Mouse (Mus musculus): Measurements from ENCODE around the gene Tph2.
"Not testable (repeated sequence)": the region's sequence is repeated elsewhere in the genome, so short reads cannot be mapped to it uniquely, and the experiment has no call there.

Gene Tph2

DNA sequence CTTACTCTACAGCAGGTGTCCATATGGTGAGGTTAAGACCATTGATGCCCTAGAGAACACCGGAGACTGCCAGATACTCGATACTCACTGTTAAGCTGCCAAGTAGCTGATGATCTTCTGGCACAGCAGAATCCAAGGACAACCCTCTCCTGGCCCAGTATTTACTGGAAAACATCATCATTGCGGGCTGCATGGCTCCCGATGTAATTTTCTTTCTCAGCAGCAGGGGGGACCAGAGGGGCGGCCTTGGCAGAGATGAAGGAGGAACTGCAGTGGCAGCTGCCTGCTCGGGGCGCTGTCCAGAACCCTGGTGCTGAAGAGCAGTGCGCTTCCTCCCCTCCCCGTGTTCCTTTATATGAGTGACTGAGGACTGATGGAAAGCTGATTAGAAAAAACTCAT, at the start of gene Tph2:
Gene Tph2 (minus strand): TSS at position 326 of the 400 bp plus-strand sequence.
- peak; percentile 67 for DNase-seq (ENCODE audit: low spot score)

DNA sequence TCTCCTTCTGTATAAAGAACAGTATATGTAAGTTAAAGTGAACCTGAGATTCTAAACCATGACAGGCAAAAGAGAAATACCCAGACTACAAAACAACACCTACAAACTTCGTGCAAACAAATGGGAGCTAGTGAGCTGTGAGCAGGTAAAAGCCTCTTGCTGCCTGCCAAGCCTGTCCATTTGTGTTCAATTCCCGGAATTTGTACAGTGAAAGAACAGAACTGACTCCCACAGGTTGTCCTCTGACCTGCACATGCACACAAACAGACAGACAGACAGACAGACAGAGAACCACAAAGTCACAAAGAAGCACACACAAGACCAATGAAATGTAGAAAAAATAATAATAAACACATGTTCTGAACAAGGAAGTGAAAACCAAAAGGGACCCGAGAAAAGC, 49.0 kb upstream of the Tph2 start:
- no peak for DNase-seq (ENCODE audit: low spot score)

DNA sequence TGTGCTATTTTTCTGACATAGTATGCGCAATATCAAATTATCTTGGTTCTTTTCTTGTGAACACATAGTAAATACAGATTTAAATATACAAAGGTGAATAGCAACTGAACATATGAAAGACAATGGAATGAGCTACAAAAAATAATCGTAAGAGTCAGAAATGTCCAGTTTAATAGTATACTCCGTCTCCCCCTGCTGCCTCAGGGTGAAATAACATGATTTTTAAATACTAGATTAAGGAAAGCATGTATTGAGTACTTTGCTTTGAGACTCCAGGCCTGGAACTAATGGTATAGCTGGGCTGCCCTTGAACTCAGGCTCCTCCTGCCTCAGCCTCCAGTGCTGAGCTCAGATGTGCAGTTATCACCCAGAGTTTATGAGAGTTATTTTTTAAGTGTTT, 47.7 kb upstream of the Tph2 start:
- DNase-seq (ENCODE audit: low spot score): no peak

DNA sequence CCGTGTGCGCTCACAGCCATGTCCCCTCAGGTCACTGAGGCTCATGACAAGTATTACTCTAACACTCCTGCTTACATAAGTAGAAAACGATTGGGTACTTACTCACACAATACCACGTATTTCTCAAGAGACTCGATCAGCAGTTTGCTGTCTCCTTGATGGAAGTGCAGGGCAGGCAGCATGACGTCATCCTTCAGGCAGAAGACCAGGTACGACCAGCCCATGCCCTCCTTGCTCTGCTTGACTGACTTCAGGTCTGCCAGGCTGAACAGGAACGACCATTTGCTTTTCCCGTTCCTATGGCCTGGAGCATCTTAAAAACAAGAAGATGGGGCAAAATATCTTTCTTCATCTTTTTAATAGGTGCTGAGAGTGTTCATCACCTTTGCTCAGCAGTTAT, 44.2 kb upstream of the Tph2 start:
- DNase-seq (ENCODE audit: low spot score): no peak

DNA sequence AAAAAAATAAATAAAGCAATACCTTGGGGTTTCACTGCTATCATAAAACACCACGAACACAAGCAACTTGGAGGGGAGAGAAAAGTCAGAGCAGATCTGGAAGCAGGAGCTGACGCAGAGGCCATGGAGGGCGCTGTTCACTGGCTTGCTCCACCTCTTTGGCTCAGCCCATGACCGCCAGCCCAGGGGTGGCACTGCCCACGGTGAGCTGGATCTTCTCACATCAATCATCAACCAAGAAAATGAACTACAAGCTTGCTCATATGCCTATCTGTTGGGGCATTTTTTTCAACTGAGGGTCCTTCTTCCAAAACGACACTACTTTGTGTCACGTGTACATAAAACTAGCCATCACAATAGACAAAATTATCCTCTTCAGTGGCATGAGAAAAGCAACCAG, 41.8 kb upstream of the Tph2 start:
- no peak for DNase-seq (ENCODE audit: low spot score)

DNA sequence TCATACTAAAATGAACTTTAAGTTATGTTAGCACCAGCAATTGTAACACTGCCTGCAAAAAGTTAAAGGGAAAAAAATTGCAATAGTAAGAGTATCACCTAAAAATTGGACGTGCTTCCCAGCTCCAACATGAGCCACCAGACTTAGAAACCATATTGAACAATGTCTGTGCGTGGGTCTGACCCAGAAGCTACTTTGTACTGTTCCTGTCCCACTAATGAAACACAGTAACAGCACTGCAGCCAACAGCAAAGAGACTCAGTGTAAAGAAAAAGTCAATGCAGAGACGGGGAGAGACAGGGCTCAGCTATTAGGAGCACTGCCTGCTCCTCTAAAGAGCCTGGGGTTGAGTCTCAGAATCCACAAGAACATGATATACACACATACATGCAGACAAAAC, 39.0 kb upstream of the Tph2 start:
- DNase-seq (ENCODE audit: low spot score): no peak

DNA sequence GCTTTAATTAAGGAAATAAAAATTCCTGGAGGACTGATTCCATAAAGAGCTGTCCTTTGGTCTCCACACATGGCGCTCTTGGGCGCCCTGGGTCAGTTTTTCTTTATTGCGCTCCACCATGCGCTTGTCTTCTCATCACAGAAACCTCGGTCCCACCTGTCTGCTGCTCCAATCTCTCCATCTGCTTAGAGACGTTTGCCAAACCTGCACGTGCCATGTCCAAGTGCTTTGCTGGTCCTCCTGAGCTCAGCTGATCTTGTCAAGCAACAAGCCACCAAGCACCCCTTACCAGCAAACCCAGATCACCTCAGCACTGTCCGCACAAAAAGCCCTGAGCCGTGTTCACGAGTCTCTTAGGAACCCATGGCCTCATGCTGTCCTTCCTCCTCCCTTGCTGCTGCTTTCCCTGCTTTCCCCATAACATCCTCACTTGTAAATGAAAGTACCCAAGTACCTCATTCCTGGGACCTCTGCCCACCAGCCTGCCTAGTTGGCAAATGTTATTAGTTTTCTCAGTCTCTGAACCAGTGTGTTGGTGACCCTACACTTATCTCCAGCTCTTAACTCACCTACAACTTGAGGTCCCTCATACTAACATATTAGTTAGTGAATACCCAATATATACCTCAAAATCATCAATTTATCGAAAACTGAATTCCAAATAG, 28.2 kb upstream of the Tph2 start:
- no peak for DNase-seq (ENCODE audit: low spot score)

DNA sequence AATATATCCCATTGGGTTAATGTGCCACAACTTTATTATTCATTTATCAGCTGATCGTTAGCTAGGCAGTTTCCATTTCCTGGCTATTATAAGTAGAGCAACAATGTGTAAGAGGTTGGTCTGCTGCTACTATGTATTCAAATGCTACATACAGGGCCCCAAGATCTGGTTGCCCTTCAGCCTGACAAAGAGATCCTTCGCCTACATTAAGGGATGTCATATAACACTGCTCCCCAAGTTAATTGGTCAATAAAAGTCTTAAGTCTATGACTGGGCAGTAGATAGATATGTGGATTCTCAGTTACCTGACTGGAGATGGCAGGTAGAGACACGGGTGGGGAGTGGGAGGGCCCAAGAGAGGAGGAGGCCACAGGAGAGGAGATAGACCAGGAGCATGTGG, 21.0 kb upstream of the Tph2 start:
- DNase-seq (ENCODE audit: low spot score): no peak

DNA sequence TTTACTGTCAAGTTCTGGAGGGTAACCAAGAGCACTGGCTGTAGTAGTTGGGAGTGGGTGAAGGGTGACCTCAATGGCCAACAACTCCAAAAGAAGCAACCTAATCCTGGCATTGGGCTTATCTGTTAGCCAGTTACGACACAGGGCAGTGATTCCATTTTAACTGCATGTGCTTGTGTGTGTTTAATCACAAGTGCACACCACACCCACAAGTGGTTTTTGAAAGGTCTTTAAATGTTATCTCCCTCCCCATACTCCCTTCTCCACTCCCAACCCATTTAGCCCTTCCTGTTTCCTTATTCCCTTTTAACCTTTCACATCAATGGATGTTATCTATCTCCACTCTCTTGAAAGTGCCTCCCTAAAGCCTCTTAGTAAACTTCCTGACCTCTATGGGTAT, 20.5 kb upstream of the Tph2 start:
- DNase-seq (ENCODE audit: low spot score): no peak

DNA sequence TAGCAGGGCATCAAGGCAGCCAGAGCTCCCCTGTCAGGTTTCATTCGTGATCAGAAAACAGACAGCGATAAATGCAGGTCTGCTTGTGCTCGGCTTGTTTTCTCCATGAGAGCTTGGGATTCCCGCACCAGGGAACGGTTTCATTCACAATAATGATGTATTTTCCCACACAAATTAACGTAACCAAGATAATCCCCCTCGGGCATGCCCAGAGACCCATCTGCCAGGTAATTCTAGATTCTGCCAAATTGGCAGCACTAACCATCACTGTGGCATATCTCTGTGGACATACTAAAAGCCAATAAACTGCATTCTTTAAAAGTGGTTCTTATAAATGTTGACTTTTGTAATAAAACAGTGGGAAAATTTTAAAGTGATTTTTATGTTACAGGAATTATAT, 6.4 kb upstream of the Tph2 start:
- no peak for DNase-seq (ENCODE audit: low spot score)

DNA sequence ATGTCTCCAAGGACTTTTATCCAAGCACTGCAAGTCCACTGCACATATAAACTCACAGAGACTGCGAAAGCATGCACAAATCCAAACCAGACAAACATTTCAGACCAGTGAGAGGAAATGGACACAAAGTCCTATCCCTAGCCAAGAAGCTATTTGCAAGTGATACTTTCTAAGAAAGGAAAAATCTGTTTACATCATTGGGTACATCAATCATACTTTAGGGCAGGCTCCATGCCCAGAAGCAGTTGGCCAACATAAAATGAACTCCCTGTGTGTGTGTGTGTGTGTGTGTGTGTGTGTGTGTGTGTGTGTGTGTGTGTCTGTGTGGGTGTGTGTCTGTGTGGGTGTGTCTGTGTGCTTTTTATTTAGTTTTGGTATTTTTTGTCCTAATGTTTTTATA, 2.6 kb upstream of the Tph2 start:
- DNase-seq (ENCODE audit: low spot score): no peak

DNA sequence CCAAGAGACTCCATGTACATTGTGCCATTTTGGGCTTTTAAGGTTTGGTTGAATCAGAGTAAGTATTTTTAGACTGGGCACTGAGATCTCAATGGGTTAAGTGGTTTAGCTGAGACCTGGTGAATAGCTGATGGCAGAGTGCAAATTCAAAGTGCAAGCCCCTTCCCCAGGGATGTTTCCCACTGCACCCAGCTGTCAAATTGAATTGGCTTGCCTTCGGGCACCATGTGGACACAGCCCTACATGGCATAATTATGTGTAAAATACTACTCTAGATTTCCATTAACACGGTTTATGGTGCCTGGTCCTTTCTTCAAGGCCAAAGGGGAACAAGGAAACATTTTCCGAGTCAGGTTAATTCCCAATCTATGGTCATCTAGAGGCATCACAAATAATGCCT, 3.8 kb downstream of the Tph2 start:
- no peak for DNase-seq (ENCODE audit: low spot score)

DNA sequence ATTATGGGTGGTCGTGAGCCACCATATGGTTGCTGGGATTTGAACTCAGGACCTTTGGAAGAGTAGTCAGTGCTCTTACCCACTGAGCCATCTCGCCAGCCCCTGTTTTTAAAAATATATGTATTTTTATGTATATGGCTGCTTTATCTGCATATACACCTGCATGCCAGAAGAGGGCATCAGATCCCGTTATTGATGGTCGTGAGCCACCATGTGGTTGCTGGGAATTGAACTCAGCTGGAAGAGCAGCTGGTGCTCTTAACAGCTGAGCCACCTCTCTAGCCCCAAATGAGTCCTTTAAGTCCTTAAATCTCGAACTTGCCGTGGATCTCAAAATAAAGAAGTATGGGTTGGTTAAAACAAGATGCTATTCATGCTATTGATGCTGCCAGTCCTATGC, 6.8 kb downstream of the Tph2 start:
- DNase-seq (ENCODE audit: low spot score): not testable (repeated sequence)

DNA sequence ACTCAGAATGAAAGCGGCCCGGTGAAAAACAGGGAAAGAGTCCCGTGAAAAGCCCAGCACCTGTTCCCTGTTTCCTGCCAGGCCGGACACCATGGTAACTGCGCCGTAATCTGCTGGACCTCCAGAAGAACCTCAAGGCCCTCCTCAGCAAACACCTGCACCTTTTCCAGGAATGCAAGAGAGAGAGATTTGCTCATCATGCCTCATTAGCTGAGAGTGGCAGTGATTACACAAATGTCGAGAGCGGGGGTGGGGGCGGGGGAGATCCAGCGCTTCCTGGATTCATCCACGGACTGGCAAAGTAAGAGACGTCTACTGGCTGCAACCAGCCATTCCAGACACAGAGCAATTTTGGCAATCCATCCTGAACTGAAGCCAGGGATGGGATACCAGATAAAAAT, 9.2 kb downstream of the Tph2 start:
- no peak for DNase-seq (ENCODE audit: low spot score)

DNA sequence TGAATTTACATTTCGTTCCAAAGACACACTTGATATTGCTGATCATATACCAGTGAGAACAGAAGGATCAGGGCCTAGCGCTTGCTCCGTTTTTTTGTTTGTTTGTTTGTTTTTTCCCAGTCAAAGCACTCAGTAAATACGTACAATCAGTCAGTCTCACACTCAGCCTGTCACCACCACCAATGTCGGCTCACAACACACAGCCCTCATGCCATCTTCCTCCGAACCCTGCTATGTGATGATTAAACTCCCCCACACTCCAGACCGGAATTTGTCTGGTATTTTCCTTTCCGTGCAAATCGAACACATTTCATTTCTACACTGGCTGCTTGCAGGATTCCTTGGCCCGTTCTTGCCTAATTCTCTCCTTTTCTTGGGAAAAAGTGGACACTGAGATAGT, 11.5 kb downstream of the Tph2 start:
- no peak for DNase-seq (ENCODE audit: low spot score)

DNA sequence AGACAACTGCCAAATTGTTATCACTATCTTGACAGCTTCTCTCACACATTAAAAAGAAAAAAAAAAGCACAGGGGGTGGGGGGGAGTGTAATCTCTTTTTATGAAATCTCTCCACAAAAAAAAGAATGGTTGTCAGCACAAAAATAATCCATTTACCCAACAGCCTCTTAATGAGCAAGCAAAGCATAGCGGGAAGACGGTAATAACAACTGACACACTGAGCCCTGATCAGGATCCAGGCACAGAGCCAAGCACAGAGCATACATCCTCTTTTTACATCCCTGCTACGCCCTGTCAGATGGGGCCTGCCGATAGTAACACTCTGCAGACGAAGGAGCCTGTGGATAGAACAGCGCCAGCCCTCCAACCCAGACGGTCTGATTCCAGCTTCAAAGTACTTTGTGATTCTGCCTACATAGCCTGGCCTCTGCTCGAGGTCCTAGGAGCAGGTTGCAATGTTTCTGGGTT, 13.4 kb downstream of the Tph2 start:
- no peak for DNase-seq (ENCODE audit: low spot score)

DNA sequence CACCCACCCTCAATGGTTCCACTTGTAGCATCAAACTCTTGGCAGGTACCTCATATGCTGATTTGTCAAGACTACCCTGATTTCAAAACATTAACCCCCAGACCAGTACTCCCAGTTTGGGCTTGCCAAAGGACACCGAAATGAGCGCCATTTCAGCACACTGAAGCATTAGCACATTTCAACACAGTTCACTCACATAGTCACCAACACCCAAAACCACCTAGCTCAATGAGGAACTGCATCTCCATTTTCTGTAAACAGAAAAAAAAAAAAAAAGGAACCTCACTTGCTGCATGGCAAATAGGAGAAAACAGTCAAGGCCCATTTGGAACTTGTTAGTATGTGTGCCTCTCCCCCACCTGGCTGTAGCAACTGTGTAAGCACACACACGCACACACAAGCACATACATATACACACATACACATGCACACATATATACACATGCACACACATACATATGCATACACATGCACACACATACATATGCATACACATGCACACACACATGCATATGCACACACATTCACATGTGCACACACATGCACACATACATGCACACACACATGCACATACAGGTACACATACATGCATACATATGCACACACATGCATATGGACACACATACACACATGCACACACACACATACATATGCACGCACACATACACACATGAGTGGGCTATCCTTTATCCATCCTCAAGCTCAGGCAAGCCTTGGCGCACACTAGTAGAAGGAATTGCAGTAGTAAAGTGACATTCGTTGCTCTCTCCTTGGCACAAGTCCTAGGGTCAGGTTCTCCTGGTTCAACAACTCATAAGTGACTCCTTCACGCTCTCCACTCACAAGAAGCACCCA, 14.1 kb downstream of the Tph2 start:
- no peak for DNase-seq (ENCODE audit: low spot score)

DNA sequence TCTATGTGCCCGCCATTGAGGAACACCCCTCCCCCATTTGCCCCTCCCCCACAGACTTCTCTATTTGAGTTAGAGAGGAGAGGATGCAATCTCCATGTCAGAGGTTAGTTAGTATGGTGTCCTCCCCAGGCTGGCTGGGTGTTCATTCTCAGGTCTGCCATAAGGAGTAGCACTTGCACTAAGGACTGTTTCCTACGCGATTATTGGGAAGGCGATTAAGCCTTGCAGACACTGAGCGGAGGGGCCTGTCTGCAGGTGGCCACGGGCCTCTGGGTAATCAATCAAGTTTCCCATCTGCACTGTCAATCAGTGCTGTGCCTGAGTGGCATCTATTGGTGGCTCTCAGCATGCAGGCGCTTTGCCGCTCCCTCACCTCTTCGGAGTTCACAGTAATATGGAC, 15.4 kb downstream of the Tph2 start:
- DNase-seq (ENCODE audit: low spot score): no peak

DNA sequence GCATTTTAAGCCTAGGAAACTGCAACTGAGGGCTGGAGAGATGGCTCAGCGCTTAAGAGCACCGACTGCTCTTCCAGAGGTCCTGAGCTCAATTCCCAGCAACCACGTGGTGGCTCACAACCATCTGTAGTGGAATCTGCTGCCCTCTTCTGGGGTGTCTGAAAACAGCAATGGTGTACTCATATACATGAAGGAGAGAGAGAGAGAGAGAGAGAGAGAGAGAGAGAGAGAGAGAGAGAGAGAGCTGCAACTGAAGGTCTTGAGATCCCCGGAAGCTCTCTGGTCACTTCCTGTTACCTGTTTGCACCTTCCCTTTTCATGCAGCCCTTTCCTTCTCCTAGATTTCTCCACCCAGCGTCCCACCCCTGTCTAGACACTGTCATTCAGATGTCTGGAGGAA, 24.5 kb downstream of the Tph2 start:
- no peak for DNase-seq (ENCODE audit: low spot score)

DNA sequence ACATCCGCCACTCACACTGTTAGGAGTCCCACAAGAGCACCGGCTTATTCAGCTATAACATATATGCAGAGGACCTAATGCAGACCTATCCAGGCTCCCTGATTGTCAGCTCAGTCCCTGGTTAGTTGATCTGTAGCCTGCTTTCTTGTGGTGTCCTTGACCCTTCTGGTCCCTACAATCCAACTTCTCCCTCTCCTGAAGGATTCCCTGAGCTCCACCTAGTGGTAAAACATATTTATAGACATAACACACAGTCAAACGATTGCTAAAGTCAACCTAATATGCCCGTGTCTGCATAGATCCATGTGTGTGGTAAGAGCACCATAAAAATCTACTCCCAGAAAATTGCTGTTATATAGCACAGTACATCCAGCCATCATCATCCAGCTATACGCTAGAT, 37.5 kb downstream of the Tph2 start:
- no peak for DNase-seq (ENCODE audit: low spot score)

DNA sequence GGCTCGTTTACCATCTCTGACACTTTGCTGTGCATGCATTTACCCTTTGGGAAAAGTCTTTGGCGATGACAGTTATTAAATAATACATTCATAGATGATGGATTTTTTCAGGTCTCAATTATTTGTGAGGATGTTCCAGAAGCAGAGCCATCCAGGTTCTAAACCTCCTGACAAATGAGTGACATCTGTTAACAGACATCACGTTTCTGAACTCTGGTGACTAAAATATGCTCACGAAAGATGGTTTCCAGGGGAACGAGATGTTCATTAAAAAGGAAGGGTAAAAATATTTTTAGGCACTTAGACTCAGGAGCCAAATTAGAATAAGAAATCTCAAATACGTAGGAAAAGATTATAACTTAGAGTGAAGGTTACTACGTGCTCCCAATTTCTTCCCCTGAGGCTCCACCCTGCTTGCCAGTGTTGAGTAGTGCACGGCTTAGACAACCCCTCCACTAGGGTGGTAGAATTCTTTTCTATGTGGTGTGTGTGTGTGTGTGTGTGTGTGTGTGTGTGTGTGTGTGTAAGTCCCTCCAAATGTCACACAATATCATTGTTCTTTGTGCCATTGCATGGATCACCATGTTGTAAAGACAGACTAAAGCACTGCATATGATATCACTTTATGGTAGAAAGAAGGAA, 38.4 kb downstream of the Tph2 start:
- no peak for DNase-seq (ENCODE audit: low spot score)

DNA sequence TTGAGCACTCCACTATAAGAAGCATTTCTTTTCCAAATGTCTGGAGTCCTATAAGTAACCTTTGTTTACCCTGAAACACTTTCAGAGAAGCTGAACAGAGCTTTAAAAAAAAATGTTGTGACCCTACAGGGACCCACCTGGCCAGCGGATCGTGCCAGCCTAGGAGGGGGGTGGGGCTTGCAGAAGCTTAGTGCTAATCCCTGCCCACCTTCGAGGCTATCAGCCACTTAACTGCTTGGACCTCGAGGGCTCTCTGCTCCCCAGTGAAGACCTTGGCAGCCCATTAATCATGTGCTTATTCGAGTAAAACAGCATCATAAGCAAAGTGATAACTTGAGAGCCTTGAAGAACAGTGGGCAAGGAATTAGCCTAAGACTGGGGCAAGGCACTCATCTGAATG, 40.3 kb downstream of the Tph2 start:
- no peak for DNase-seq (ENCODE audit: low spot score)

DNA sequence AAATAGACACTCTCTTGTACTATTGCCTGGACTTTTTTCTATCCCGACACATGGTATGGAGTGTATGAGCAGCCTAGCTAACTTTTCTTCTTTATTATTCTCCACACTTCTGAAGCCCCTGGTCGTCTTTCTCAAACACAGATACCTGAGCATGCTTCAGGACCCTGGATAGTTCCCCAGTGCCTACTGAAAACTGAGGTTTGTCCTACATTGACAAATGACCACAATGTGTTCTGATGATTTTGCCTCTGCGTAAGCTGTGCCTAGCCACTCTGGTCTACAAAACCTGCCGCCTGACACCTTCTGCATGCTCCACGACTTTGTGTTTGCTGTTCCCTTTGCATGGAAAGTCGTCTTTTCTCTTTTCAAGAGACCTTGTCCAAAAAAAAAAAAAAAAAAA, 41.2 kb downstream of the Tph2 start:
- DNase-seq (ENCODE audit: low spot score): no peak
